Mouse (Mus musculus): ENCODE measurements around the gene Sin3b.

DNA sequence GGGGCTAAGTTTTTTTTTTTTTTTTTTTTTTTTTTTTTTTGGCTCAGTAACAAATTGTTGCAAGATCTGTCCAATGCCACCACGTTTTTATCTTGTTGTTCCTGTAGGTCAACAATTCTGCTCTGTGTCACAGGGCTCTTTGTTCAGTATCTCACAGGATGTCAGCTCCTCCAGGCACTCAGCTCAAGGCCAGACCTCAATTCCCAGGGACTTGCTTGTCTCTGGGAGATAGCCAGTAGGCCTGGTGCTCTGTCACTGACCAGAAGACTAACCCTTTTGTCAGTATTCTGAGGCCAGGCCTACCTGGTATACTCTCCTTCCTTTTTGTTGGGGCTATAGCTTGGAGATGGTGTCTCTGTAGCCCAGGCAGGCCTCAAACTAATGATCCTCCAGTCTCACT lies 2.5 kb upstream of the Sin3b start:
- TF ChIP-seq POLR2A (IDR thresholded peaks at IDR 0.05; ENCODE audit: extremely low read depth, insufficient read depth, low read length) (no peak), CTCF (IDR thresholded peaks at IDR 0.05; ENCODE audit: low read depth, low read length) (no peak)
